Mouse (Mus musculus) kidney, adult 2 months (tissue): ENCODE results near the gene Cxcl10.

Experiments used
- CTCF ChIP-seq: fragments of 200-500 bp; conservative IDR thresholded peaks from 2 replicates; pipeline ENCODE4 v1.5.1; 2011; ENCODE audit warnings: low read depth, mild to moderate bottlenecking, control low read depth, low read length, moderate library complexity, mixed read lengths; ENCODE audit not compliant: insufficient read depth, insufficient read length
- POLR2A ChIP-seq: fragments of 200-500 bp; IDR thresholded peaks from one replicate; pipeline ENCODE4 v1.6.1; 2011; ENCODE audit warnings: low read depth, low read length, control low read depth

DNA sequence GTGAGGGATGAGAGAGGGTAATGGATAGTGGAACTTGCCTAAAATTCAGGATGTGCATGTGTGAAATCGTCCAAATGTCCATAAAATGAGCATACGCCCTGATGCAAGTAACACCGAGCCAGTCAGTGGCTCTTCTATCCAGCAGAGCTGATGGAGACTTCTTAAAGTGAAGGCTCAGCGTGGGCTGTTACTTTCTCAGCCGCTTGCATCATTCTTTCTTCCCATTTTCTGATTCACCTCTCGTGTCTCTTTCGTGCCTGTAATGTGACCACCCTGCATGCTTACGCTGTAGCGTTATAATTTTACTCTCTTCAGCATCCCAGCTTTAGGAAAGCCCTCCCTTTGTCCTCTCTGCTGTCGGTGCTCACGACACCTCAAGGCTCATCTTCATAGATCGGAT is 17.6 kb downstream of the Cxcl10 start:
- no peak for TF ChIP-seq CTCF
- no peak for TF ChIP-seq POLR2A
